Mouse (Mus musculus): ENCODE data around the gene Ptpn23. TPM values are rescaled to one million over a fixed set of nuclear protein-coding genes. Genes with fewer than 3 reads are reported as not detected.

Ptpn23 gene
- total and polyA plus RNA-seq, 2 experiments from 2014 or later, result 14.1 to 36.0 TPM

DNA sequence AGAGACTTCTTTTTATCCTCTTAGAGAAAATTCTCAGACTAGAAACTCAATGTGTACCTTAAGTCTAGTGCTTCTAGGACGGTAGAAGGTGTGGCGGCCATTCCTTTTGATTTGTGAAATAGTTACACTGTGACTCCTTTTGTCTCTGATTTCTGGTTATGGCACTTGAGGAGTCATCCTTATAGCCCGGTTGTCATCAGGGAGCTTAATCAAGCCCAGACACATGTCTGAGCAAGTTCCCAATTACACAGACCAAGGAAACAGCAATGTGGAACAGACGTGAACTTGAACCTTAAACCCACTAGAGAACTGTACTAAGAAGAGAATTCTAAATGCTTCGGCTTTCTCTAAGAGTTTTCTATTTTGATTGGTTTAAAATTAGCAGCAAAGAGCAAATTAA lies 57.8 kb downstream of the Ptpn23 start:
- no peak overlapping the region for H3K9ac ChIP-seq (replicated peaks; ENCODE audit: low read length, poor library complexity, severe bottlenecking)
- no peak overlapping the region for H3K4me3 ChIP-seq (ENCODE audit: low read depth, low read length)
- peaks cover 8% of the 10 kb centered on the region for H3K36me3 ChIP-seq (ENCODE audit: insufficient read depth, low read length)
- H3K27ac ChIP-seq (ENCODE audit: low read depth, low read length), result no peak overlapping the region
- H3K4me1 ChIP-seq (ENCODE audit: insufficient read depth, low read length), result no peaks in the 10 kb centered on the region
- ATAC-seq (ENCODE audit: low FRiP score) (no peak), DNase-seq (ENCODE audit: low spot score) (no peak)
- no peak for TF ChIP-seq CTCF (IDR thresholded peaks at IDR 0.05)
- H3K27me3 ChIP-seq (ENCODE audit: insufficient read depth, low read length), result no peaks in the 10 kb centered on the region
- WGBS, result 89% methylated on average over 5 of the region's 5 CpGs
- H3K4me2 ChIP-seq (ENCODE audit: low read depth, low read length, poor library complexity, severe bottlenecking), result no peak overlapping the region
- no peaks in the 10 kb centered on the region for H3K9me3 ChIP-seq (ENCODE audit: low read length)

DNA sequence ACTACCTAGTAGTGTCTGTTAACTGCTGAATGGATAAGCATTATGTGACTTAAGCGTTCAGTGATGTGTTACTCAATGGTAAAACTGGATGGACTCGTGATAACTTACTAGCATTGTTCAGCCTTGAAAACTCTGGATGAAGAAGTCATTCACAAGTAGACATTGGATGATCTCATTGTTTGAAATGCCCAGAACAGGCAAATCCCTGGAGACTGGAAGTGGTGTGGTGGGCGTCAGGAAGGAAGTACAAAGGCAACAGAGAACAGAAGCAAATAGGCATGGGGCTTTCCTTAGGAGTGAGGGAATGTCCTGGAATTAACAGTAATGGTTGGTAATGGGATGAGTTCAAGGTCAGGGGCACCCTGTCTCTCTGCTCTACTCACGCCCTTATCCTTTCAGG lies 59.1 kb downstream of the Ptpn23 start:
- Histone ChIP-seq H3K4me2 (ENCODE audit: low read depth, low read length, poor library complexity, severe bottlenecking) (no peak overlapping the region), H3K27me3 (ENCODE audit: insufficient read depth, low read length) (no peaks in the 10 kb centered on the region), H3K9me3 (ENCODE audit: low read length) (no peaks in the 10 kb centered on the region), H3K27ac (ENCODE audit: low read depth, low read length) (no peak overlapping the region), H3K4me3 (ENCODE audit: low read depth, low read length) (no peak overlapping the region), H3K36me3 (ENCODE audit: insufficient read depth, low read length) (peaks cover 6% of the 10 kb centered on the region), H3K4me1 (ENCODE audit: insufficient read depth, low read length) (no peaks in the 10 kb centered on the region), H3K9ac (replicated peaks; ENCODE audit: low read length, poor library complexity, severe bottlenecking) (no peak overlapping the region)
- DNase-seq (ENCODE audit: low spot score) (no peak), ATAC-seq (ENCODE audit: low FRiP score) (no peak)
- WGBS, result 62% methylated on average over 4 of the region's 4 CpGs
- no peak for TF ChIP-seq CTCF (IDR thresholded peaks at IDR 0.05)

DNA sequence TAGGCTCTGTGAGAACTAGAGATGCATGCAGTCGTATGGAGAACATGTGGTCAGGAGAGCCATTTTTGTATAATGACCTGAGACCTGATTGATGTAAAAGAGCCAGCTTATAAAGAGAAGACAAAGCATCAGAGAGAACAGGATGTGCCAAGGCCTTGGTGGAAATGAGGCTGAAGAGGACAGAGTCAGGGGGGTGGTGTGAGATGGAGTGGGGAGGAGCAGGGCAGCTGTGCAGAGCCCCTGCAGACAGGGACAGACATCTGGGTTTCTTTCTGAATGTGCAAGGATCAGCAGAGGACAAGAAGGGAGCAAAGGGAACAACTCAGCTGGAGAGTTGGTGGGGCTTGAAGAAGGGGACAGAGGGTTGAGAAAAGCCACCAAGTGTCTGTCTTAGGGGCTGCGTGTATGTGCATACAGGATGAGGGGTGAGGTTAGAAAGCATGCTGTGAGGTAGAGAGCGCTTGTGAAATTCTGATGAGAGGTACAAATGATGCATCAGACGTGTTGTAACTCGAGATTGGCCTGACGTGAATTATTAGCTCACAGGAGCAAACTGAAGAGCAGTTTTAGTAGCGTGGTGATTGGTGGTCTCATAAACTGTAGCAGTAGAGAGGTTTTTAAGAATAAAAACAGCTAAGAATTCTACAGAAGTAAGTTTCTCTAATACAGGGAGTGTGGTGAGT lies 62.8 kb downstream of the Ptpn23 start:
- Histone ChIP-seq H3K9ac (replicated peaks; ENCODE audit: low read length, poor library complexity, severe bottlenecking) (no peak overlapping the region), H3K4me1 (ENCODE audit: insufficient read depth, low read length) (no peaks in the 10 kb centered on the region), H3K4me3 (ENCODE audit: low read depth, low read length) (no peak overlapping the region), H3K4me2 (ENCODE audit: low read depth, low read length, poor library complexity, severe bottlenecking) (no peak overlapping the region), H3K36me3 (ENCODE audit: insufficient read depth, low read length) (no peaks in the 10 kb centered on the region), H3K9me3 (ENCODE audit: low read length) (no peaks in the 10 kb centered on the region), H3K27me3 (ENCODE audit: insufficient read depth, low read length) (no peaks in the 10 kb centered on the region), H3K27ac (ENCODE audit: low read depth, low read length) (no peak overlapping the region)
- DNase-seq (ENCODE audit: low spot score), result no peak
- WGBS, result 83% methylated on average over 7 of the region's 7 CpGs
- TF ChIP-seq CTCF (IDR thresholded peaks at IDR 0.05), result no peak
- ATAC-seq (ENCODE audit: low FRiP score), result no peak

DNA sequence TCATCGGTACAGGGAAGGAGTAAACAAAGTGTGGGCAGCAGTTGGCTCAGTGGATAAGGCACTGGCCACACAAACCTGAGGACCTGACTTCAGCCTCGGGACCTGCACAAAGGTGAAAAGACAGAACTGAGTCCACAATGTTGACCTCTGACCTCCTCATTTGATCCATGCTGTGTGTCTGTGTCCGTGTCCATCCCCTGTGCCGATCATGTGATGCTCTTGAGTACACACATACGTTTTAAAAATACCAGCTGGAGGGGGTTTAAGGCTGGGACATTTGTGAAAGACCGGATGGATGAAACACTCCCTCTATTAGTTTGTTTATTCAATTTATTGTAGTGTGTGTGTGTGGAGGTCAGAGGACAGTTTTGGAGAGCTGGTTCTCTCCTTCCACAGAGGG lies 64.2 kb downstream of the Ptpn23 start:
- 60% methylated on average over 6 of the region's 6 CpGs for WGBS
- H3K36me3 ChIP-seq (ENCODE audit: insufficient read depth, low read length), result no peaks in the 10 kb centered on the region
- no peak overlapping the region for H3K27ac ChIP-seq (ENCODE audit: low read depth, low read length)
- TF ChIP-seq CTCF (IDR thresholded peaks at IDR 0.05), result no peak
- no peaks in the 10 kb centered on the region for H3K4me1 ChIP-seq (ENCODE audit: insufficient read depth, low read length)
- no peak overlapping the region for H3K4me2 ChIP-seq (ENCODE audit: low read depth, low read length, poor library complexity, severe bottlenecking)
- DNase-seq (ENCODE audit: low spot score) (no peak), ATAC-seq (ENCODE audit: low FRiP score) (no peak)
- no peaks in the 10 kb centered on the region for H3K27me3 ChIP-seq (ENCODE audit: insufficient read depth, low read length)
- H3K9me3 ChIP-seq (ENCODE audit: low read length), result no peaks in the 10 kb centered on the region
- no peak overlapping the region for H3K4me3 ChIP-seq (ENCODE audit: low read depth, low read length)
- H3K9ac ChIP-seq (replicated peaks; ENCODE audit: low read length, poor library complexity, severe bottlenecking), result no peak overlapping the region

DNA sequence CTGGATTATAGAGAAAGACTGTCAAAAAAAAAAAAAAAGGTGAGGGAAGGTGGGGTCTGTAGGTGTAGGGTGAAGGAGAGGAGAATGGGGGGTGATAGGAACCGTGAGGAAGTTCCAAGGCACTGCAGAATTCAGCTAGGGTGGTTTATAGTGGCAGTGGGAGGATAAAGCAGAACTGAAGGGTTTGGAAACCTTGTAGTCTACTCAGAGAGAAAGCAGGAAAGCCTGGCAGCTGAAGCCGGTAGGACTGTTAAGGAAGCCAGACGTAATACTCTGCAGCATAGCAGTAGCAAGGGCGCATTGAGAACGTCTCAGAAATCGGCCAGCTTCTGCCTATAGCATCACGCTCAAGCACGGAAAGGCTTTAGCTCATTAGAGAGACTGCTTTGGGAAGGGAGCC lies 66.0 kb downstream of the Ptpn23 start:
- Histone ChIP-seq H3K4me1 (ENCODE audit: insufficient read depth, low read length) (no peaks in the 10 kb centered on the region), H3K4me3 (ENCODE audit: low read depth, low read length) (no peak overlapping the region), H3K4me2 (ENCODE audit: low read depth, low read length, poor library complexity, severe bottlenecking) (no peak overlapping the region), H3K9me3 (ENCODE audit: low read length) (no peaks in the 10 kb centered on the region), H3K9ac (replicated peaks; ENCODE audit: low read length, poor library complexity, severe bottlenecking) (no peak overlapping the region), H3K36me3 (ENCODE audit: insufficient read depth, low read length) (no peaks in the 10 kb centered on the region), H3K27ac (ENCODE audit: low read depth, low read length) (no peak overlapping the region), H3K27me3 (ENCODE audit: insufficient read depth, low read length) (no peaks in the 10 kb centered on the region)
- TF ChIP-seq CTCF (IDR thresholded peaks at IDR 0.05), result no peak
- DNase-seq (ENCODE audit: low spot score), result no peak
- ATAC-seq (ENCODE audit: low FRiP score), result no peak
- WGBS, result 86% methylated on average over 8 of the region's 8 CpGs

DNA sequence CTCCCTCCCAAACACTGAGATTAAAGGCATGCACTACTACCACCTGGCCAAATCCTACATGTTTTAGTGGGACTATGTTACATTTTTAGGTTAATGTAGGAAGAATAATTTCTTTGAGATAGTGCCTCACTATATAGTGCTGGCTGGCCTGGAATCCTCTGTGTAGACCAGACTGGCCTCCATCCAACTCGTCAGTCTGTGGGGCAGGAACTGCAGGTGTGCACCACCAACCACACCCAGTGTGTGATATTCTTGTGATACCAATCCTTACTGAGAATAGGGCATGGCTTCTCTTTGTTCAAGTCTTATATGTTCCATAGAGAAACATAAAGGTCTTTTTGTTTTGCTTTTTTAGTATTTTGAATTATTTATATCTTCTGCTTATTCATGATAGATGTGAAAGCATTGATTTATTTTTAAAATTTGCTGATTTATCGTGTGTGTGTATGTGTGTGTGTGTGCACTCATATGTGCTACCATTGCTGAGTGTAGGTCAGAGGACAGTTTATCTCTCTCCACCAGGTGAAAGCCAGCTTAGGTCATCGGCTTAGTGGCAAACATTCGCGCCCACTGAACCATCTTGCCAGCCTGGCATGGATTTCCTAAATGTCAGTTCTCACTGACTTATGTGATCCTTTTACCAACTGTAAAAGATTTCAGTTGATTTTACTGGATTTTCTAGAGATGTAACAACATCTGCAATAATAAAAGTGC lies 67.8 kb downstream of the Ptpn23 start:
- TF ChIP-seq CTCF (IDR thresholded peaks at IDR 0.05), result no peak
- H3K4me1 ChIP-seq (ENCODE audit: insufficient read depth, low read length), result no peaks in the 10 kb centered on the region
- DNase-seq (ENCODE audit: low spot score) (no peak), ATAC-seq (ENCODE audit: low FRiP score) (no peak)
- no peak overlapping the region for H3K27ac ChIP-seq (ENCODE audit: low read depth, low read length)
- H3K4me3 ChIP-seq (ENCODE audit: low read depth, low read length), result no peak overlapping the region
- no peaks in the 10 kb centered on the region for H3K27me3 ChIP-seq (ENCODE audit: insufficient read depth, low read length)
- no peaks in the 10 kb centered on the region for H3K9me3 ChIP-seq (ENCODE audit: low read length)
- H3K36me3 ChIP-seq (ENCODE audit: insufficient read depth, low read length), result no peaks in the 10 kb centered on the region
- whole genome bisulfite sequencing, result 88% methylated on average over 5 of the region's 5 CpGs
- no peak overlapping the region for H3K9ac ChIP-seq (replicated peaks; ENCODE audit: low read length, poor library complexity, severe bottlenecking)
- no peak overlapping the region for H3K4me2 ChIP-seq (ENCODE audit: low read depth, low read length, poor library complexity, severe bottlenecking)

Other genes starting within 250 kb of the Ptpn23 start
- 456 and 504 TPM in 2 replicates for gene Cspg5, start 164.4 kb downstream of the Ptpn23 start, total RNA-seq (2014; rRNA removed)
- gene Cspg5, start 164.4 kb downstream of the Ptpn23 start, polyA plus RNA-seq (2015; fragmentation: Nextera tagmentation; extraction: Ambion mirVana), result 325 and 340 TPM in 2 replicates
- gene Elp6, start 103.0 kb downstream of the Ptpn23 start, total RNA-seq (2014; rRNA removed), result 28.8 and 35.5 TPM in 2 replicates
- 30.5 and 34.8 TPM in 2 replicates for gene Elp6, start 103.0 kb downstream of the Ptpn23 start, polyA plus RNA-seq (2015; fragmentation: Nextera tagmentation; extraction: Ambion mirVana)
- 146 and 162 TPM in 2 replicates for gene Scap, start 74.9 kb downstream of the Ptpn23 start, total RNA-seq (2014; rRNA removed)
- 56.6 and 59.3 TPM in 2 replicates for gene Scap, start 74.9 kb downstream of the Ptpn23 start, polyA plus RNA-seq (2015; fragmentation: Nextera tagmentation; extraction: Ambion mirVana)
- 0.44 TPM in 1 of 2 replicates, not detected in the other for gene Ngp, start 11.5 kb upstream of the Ptpn23 start, total RNA-seq (2014; rRNA removed)
- 0.49 and 0.58 TPM in 2 replicates for gene Ngp, start 11.5 kb upstream of the Ptpn23 start, polyA plus RNA-seq (2015; fragmentation: Nextera tagmentation; extraction: Ambion mirVana)
- 39.7 and 40.1 TPM in 2 replicates for gene Klhl18, start 68.5 kb upstream of the Ptpn23 start, total RNA-seq (2014; rRNA removed)
- 25.9 and 27.4 TPM in 2 replicates for gene Klhl18, start 68.5 kb upstream of the Ptpn23 start, polyA plus RNA-seq (2015; fragmentation: Nextera tagmentation; extraction: Ambion mirVana)
- gene Kif9, start 68.7 kb upstream of the Ptpn23 start, total RNA-seq (2014; rRNA removed), result 3.7 and 4.2 TPM in 2 replicates
- gene Kif9, start 68.7 kb upstream of the Ptpn23 start, polyA plus RNA-seq (2015; fragmentation: Nextera tagmentation; extraction: Ambion mirVana), result 4.1 and 5.6 TPM in 2 replicates
- gene Setd2, start 124.4 kb upstream of the Ptpn23 start, total RNA-seq (2014; rRNA removed), result 69.3 and 77.3 TPM in 2 replicates
- 22.0 and 24.9 TPM in 2 replicates for gene Setd2, start 124.4 kb upstream of the Ptpn23 start, polyA plus RNA-seq (2015; fragmentation: Nextera tagmentation; extraction: Ambion mirVana)
- gene Nradd, start 216.2 kb upstream of the Ptpn23 start, total RNA-seq (2014; rRNA removed), result 20.9 and 23.2 TPM in 2 replicates
- gene Nradd, start 216.2 kb upstream of the Ptpn23 start, polyA plus RNA-seq (2015; fragmentation: Nextera tagmentation; extraction: Ambion mirVana), result 17.4 and 20.6 TPM in 2 replicates
- 9.3 and 11.5 TPM in 2 replicates for gene Nbeal2, start 245.9 kb upstream of the Ptpn23 start, total RNA-seq (2014; rRNA removed)
- gene Nbeal2, start 245.9 kb upstream of the Ptpn23 start, polyA plus RNA-seq (2015; fragmentation: Nextera tagmentation; extraction: Ambion mirVana), result 3.9 and 4.0 TPM in 2 replicates
- 25.0 and 51.6 TPM in 2 replicates for gene Ccdc12, start 248.3 kb upstream of the Ptpn23 start, total RNA-seq (2014; rRNA removed)
- gene Ccdc12, start 248.3 kb upstream of the Ptpn23 start, polyA plus RNA-seq (2015; fragmentation: Nextera tagmentation; extraction: Ambion mirVana), result 102 and 106 TPM in 2 replicates

All from midbrain, postnatal 0 days (tissue).